Mouse (Mus musculus) left cerebral cortex, adult 9 months (tissue): Measurements from ENCODE around the gene Cox10.

Experiments
- DNase-seq, 2 experiments: peaks; one replicate each; pipeline ENCODE4 v3.0.0; 2022; ENCODE audit warnings: low spot score in 2 of 2

Gene Cox10

DNA sequence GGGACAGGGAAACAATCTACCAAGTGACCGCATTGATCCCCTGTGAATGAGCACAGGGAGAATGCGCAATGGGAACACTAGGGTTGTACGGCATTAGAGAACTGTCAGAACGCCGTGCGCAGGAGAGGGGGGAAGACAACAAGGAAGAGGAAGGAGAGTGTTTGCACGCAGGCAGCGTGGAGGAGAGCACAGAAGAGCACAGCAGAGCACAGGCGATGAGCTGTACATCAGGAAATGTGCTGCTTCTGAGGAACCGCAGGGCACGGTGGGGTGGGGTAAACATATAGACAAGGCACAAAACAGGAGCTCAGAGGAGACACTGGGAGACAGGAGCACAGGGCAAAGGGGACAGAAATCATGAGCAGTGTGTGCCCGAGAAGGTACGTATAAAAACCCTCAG, 31.8 kb downstream of the Cox10 start:
- DNase-seq: no peak

DNA sequence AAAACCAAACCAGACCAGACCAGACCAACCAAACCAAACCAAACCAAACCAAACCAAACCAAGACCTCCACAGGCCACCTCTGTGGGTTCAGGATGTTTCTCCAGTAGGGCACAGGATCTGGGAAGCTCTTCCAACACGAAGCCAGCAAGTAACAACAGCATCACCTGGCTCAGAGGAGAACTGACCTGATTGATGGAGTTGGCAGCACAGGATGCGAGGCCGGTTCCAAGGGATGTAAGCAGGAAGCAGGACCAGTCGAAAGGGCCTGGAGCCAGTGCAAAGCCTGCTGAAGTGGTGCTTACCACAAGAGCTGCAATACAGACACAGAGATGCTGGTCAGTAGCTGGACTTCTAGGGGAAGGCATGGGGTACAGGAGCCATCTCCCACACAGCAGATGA, 34.2 kb downstream of the Cox10 start:
- no peak for DNase-seq

DNA sequence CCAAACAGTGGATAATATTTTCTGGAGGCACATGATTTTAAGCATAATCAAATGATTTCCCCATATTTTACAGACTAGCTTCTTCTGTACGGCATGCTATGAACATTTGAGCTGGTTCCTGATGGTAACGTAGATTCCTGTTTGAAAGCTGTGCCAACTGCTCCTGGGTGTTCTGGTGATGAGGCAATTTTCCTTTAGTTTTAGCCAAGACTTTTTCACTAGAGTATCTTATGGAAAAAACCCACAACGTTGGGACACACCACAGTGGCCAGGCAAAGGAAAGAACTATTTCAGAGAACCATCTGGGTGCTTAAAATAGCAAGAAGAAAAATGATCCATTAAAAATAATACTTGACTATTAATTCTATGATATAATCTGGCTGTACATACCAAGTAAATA, 35.2 kb downstream of the Cox10 start:
- DNase-seq: no peak

DNA sequence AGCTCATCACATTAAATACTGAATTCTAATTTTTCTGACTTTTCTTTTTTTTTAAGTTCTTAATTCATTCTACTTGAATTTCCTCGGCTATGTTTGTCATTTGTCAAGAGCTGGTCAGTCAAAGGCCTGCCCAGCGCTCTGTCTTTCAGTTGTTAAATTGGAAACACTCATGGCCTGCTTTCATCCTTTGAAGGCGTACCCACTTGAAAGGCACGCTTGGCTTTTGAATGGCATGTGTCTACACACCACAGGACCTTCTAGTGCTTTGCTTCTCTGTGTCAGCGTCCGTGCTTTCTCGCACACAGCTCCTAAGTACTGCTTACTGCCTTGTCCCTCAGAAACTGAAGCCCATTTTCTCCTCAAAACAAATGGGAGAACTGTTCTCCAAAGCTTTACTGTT, 38.0 kb downstream of the Cox10 start:
- DNase-seq: no peak

DNA sequence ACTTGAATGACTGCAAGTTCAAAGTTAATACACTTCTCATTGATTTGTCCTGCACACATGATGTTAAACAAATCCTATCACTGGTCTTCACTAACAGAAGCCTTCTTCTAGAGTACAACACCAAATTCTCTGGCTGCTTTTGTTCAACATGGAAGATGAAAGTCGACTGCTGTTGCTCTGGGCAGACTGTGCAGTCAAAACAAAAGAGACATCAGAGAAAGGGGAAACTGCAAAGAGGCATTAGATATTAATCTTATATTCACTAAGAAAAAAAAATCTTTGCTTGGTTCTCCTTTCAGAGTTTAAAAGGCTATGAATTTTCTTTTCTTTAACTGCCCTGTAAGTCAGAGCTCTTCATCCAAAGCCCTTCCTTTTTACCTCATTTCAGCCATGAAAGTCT, 39.7 kb downstream of the Cox10 start:
- no peak for DNase-seq

DNA sequence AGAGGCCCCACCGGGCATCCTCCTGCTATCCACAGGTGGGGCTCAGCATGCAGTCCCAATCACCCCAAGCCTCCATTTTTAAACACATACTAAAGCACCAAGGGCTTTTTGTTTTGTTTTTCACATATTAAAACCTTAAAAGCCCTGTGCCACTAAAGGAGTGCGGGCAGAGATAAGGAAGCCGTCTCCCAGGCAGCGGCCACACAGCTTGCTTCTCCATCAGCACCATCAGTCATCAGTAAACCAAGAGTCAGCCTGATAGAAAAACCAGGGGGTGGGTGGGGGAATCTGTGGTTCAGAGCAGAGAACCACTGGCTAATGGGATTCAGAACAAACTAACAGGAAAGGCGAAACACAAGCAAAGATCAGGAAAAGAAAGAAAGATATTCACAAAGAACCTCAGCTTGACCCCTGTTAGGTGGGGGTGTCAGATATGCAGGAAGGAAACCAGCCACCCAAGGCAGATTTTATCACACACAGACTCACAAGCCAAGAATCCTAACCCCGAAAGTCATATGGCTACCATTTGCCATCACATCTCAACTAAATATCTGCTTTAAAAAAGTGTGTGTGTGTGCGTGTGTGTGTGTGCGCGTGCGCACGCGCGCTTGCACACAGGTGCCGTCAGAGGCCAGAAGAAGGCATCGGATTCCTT, 41.7 kb downstream of the Cox10 start:
- DNase-seq: no peak

DNA sequence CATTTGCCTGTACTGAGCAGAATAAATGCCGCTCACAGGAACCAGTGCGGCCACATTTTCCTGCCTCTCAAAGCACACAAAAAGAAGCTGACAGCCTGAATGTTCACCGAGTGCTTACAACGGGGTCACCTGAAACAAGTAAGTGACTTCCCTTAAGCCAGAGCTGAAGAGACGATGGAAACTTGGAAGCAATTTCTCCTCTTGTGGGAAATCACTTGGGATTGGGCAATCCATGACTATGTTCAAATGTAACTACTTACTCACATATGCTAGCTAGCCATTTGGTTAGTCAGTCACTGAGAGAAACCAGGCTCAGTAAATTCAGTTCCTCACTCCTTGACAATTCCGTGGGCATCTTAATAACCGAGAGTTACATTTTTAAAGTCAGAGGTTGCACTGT, 43.0 kb downstream of the Cox10 start:
- no peak for DNase-seq

DNA sequence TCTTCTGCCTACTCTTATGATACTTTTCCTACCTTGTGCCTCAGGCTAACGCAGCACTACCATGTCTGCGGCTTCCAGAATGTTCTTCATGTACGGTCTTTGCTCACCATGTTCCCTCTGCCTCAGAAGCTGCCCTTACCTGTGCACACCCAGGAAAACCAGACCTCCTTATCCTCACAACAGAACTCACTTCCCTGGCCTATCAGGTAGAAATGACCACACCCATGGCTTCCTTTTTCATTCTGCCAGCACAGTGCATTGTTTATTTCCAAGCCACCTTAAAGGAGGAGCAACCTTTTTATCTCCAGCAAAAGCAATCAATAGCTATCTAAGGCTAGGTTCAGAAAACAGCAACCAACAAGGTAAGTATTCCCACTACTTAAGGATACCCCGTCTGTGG, 43.6 kb downstream of the Cox10 start:
- DNase-seq: no peak

DNA sequence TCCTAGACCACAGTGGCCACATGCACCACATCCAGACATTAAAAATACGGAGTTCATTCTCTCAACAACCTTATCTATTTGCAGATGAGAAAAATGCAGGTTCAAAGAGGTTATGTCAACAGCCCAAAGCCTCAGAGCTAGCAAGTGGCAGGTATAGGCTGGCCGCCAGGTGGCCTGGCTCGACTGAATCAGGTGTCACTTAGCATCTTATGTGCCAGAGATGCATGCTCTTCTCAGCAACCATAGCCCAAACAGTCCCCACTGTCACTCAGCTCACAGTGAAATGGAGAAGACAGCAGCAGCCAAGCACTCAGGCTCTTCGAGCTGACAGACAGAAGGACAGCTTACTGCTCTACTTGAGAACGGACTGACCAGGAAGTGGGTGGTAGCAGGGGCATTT, 44.6 kb downstream of the Cox10 start:
- no peak for DNase-seq

DNA sequence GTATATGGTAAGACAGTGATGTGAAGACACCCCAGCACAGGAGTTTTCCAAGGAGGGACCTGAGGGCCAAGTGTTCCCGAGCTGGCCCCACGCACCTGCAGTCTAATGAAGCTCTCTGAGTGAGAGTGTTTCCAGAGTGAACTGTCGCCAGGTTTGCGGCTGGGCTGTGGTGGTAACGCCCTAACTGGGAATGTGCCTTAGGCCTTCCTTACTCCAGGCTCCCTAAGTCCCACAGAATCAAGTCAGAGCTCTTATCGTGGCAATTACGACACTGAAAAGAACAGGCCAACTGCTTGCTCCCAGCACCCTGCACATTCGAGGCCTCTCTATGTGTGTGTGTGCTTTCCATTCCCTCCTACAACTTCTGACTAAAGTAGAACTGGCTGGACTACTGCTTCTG, 51.8 kb downstream of the Cox10 start:
- DNase-seq: no peak

DNA sequence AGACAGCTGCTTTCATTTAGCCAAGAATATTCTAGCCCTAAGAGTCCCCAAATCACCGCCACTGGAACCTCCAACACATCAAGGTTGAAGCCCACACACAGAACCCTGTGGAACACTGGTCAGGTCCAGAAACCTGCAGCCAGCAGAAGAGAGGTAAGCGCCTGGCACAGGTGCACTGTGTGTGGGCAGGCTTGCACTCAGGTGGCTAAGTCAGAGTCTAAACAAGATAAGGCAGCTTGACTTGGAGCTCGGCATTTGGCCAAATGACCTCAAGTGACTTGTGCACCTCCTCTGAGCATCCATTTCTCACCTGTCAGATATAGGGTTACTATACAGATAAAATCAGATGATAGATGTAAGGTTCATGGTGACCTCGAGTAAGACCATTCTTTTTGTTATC, 53.4 kb downstream of the Cox10 start:
- DNase-seq: no peak

DNA sequence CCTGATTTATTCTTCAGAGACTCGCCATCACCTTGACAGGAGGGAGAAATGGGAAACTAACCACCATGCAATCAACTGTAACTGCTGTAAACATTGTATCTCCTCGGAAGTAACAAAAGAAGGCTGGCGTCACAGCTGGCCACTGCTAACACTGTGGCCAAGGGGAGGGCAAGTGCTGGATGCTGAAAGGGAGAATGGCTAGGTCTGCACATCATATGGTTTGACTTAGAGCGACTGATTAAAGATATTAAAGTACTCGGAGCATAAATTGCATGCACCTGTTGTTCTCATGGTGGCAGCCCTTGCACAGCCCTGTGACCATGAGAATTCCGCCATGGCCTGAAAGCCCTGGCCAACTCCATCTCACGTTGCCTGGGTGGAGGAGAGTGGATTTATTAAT, 54.7 kb downstream of the Cox10 start:
- DNase-seq: no peak

DNA sequence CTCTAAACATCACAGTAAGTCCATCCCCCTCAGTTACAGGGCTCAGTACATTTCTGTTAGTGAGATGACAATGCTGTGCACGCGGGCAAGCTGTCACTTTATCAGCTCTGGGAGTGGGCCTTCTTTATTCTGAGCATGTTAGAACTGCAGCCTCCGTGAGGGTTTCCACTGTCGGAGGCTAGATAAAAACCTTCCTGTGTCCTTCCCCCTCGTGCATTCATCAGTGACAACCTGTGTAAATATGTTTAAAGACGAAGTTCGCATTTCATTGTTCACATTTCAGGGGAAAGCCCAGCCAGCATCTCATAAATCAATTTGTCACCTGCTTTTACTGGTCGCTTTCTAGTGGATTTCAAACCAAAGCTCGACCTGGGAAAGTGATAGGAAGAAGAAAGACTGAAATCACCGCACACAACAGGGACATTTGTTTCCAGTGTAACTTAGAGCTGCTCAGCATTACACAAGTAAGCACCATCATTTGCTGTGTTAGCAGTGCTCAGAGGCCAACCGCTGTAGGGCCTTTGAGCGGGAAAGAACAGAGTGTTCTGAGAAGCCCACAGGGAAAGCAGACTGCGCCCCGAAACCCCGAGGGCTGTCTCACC, 55.8 kb downstream of the Cox10 start:
- no peak for DNase-seq

DNA sequence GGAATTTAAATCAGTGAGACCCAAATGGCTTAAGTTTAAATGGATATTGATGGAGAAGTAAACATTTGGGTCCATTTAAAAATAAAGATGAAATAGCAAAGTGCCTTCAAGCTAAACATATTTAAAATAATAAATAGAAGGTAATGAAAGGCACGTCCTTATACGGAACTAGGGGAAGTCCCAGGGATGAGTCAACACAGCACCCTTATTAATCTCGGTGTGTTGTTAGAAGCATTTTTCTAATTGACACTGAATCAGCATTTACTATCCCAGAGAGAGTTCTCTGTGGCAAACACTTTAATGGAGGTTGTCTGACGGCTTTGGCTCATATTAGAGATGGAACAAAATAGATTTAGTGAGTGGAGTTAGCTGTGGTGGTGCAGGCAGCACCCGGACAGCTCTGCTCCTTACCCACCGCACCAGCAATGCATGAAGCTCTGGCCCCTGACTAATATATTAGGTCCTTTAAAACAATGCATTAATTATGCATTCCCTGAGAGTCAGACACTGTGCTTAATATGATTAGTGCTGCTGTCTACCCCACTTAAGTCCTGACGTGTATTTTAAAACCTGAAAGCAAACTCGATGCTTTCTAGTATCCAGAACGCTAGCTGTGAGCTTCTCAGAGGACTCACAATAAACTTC, 56.7 kb downstream of the Cox10 start:
- DNase-seq: no peak

DNA sequence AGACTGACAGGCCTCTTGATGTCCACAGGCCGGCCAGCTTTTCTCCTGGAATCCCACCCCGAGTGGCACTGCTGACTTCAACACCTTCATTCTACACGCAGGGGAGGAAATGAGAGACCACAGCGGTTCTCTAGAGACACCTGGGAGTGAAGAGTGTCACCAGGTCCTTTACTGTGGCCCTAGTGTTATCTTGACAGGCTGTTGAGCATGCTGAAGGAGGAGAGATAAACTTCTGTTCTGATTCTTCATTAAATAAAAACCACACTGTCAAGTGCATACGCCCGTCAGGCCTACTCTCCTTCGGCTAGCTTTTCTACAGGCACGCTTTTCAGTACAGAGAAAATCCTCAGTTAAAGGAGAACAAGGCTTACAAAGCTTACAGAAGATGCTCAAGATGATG, 60.0 kb downstream of the Cox10 start:
- no peak for DNase-seq

DNA sequence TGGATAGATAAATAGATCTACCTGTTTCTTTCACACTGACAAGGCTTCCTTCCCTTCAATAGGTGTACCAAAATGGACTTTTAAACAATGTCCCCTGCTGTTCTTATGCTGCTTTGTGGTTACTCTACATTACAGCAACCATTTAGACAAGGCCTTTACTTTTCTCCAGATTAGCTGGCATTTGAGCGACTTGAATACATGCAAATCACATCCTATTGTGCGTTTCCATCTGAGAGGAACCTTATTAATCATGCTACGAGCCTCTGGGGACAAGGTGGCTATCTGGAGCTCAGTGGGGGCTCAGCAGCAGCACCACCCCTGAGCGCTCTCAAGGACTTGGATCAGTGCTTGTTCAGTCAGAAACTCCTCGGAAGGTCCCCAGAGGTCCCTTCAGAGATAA, 61.1 kb downstream of the Cox10 start:
- DNase-seq: no peak

DNA sequence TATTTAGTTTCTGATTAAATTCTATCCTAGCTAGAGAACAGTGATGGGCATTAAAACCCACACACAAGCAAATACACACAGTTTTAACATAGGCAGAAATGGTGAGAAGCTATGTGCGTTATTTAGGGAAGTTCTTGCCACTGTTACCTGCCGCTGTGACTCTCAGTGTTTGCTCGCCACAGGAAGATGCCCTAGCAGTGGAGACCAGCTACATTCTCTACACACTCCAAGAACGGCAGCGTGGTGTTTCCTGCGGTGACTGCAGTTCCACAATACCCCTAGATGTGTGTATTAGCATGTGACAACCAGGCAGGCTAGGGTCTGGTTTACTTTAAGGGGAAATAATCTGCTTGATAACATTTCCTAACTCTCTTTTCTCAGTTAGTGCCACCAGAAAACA, 64.0 kb downstream of the Cox10 start:
- DNase-seq: no peak

DNA sequence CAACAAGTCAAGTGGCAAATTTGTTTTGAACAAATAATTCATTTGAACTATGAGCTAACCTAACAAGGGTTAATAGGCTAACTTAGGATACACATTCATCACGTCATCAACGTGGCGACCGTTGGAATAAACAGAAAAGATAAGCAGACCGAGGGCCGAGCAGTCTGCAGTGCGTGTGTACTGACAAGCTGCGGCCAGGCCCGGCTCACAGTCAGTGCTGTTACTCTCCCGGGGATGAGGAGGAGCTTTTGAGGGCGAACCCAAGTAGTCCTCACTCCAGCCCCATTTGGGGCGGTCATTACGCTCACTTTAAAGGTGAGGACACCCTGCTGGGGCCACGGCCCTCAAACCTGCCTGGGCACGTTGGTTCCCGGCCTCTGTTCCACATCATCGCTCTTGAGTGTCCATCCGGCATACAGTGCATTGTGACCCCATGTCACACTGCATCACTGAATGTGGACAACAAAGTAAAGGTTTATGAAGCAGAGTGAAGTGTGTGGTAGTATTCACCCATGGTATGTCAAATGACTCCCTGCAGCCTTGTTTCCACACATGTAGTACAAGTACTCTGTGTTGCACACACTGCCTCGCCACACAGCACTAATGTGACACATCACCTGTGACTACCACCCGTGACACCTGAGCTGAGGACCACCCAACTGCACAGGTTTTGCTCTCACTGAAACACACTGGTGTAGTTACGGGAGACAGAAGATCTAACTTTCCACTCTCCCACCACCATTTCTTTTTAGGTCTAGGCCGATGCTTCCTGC, 68.4 kb downstream of the Cox10 start:
- no peak for DNase-seq

DNA sequence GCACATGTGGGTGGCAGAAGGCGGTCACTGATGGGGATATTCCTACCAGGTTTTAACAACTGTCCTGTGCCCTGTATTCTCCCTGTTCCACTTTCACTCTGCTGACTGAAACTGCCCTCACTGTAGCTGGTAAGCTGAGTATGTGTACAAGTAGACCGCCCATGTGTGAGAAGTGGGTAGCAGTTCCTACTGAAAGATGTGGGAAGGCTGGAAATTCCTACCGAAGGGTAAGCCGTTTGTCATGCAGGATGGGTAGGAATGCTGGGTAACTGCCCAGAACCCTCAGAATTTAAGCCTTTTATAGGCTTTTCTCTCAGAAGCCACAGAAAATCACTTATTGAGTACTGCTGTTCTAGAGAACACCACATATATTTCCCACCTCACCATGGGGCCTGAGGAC, 75.1 kb downstream of the Cox10 start:
- DNase-seq: peak in 1 of 2 experiments; percentile 24

DNA sequence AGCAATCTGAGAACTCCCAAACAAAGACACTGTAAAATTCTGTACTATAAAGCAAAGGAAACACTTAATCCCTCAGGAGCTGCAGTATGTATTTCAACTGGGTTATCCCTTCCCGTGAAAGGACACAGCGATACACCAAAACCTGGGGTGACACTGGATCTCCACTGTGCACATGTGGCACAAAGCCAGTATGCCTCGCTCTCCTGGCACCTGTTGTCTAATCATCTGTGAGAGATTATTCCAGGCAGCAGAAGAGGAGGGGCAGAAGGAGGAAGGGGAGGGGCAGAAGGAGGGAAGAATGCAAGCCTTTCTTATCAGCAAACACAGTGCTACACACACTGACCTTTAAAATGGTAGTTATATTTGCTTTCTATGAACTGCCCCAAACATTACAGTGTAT, 75.8 kb downstream of the Cox10 start:
- no peak for DNase-seq

DNA sequence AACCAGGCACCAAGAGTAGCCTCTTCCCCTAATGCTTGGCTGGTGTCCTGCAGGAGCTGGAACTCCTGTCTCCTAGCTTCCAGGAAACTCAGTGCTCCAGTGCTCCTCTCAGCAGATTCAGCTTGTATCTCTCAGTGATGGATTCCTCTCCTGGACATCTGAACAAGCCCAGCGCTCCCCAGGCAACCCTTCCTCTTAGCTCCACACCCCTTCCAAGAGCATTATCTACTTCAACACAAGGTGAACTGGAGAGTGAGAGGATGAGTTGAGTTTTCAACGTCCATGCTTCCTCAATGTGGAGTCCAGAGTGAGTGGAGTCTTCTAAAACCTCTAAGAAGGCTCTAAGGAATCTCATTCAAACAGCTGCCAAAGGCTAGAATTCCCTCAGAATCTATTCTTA, 76.6 kb downstream of the Cox10 start:
- no peak for DNase-seq

DNA sequence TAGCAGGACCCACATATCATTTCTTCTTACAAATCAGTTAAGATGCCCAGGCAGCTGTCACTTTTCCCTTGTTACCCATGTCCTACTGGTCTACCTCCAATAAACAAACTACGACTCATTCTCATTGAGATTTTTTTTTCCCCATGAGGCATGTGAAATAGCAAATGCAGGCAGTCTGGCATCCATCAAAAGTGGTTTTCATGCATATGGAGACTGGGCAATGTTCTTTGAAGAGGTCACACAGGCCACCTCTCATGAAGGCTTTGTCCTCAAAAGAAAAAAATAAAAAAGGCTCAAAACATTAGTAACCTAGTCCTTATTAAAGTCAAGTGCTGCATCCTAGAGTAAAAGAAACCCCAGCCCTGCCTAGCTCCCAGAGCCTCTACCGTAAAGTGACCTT, 78.2 kb downstream of the Cox10 start:
- DNase-seq: no peak
